ENCODE assay signal across 13 mouse cellular contexts in genomic region chr3:84002433-84003090, GRCm38 (mm10). TPM values are rescaled to one million over a fixed set of nuclear protein-coding genes. Genes with fewer than 3 reads are reported as not detected.
DNase-seq lines count a peak whose midpoint lies in the region; ATAC-seq and TF ChIP-seq lines count a peak whose summit lies in the region.
"Had no signal": no experiment of that assay in that cellular context is flagged by ENCODE, and none has a peak within 500 bp of the region (broad histone marks: within the 10 kb centered on the region; RNA-seq: fewer than 3 reads in every experiment).

No protein-coding gene starts in this region.

- TF ChIP-seq POLR2A in liver, adult 2 months (IDR thresholded peaks at IDR 0.05; ENCODE audit: extremely low read depth, insufficient read depth, low read length), result no peak

- H3K4me1 ChIP-seq in liver, adult 2 months (ENCODE audit: control insufficient read depth, insufficient read depth, low read length), result peaks cover 29% of the 10 kb centered on the region
- H3K4me1 ChIP-seq in ES-E14 (ENCODE audit: control insufficient read depth in 2 of 2, insufficient read depth in 2 of 2, low read length in 2 of 2, poor library complexity in 1 of 2), result peaks cover 2 to 9% of the 10 kb centered on the region in 2 experiments
- no peaks in the 10 kb centered on the region for H3K4me1 ChIP-seq in intestine, postnatal 0 days (replicated peaks; ENCODE audit: control insufficient read depth, insufficient read depth, low read length)
- peaks cover 6% of the 10 kb centered on the region; the same call in 1 of the 2 replicates for H3K4me1 ChIP-seq in stomach, embryonic 14.5 days (ENCODE audit: control insufficient read depth, insufficient read depth, low read length)

- H3K9ac ChIP-seq in liver, adult 2 months (ENCODE audit: low read depth, low read length), result no peak overlapping the region
- H3K9ac ChIP-seq in ES-E14 (ENCODE audit: insufficient read depth, low read depth, low read length, poor library complexity, severe bottlenecking), result no peak overlapping the region
- H3K9ac ChIP-seq in intestine, postnatal 0 days (ENCODE audit: low read depth, low read length), result no peak overlapping the region
- H3K9ac ChIP-seq in stomach, embryonic 14.5 days (replicated peaks; ENCODE audit: low read depth, low read length), result no peak overlapping the region
- H3K9ac ChIP-seq: heart, embryonic 15.5 days; hindbrain, embryonic 13.5 days; limb, embryonic 12.5 days had no signal

- in situ Hi-C loops in ES-E14 (cut with MboI; ENCODE audit: low sequenced_read_pairs in 2 of 2, unreplicated experiment in 2 of 2), result no loop called here

- H3K4me2 ChIP-seq in intestine, postnatal 0 days (replicated peaks; ENCODE audit: low read depth), result no peak overlapping the region
- H3K4me2 ChIP-seq in stomach, embryonic 14.5 days (replicated peaks; ENCODE audit: low read depth, low read length), result no peak overlapping the region
- H3K4me2 ChIP-seq: heart, embryonic 15.5 days; hindbrain, embryonic 13.5 days; limb, embryonic 12.5 days had no signal

- H3K79me2 ChIP-seq in liver, adult 2 months (ENCODE audit: control insufficient read depth, insufficient read depth, low read length), result peaks cover 11% of the 10 kb centered on the region; the same call in 1 of the 2 replicates

- H3K9me3 ChIP-seq in ES-E14 (ENCODE audit: control insufficient read depth, insufficient read depth, low read depth, low read length), result no peaks in the 10 kb centered on the region
- no peaks in the 10 kb centered on the region for H3K9me3 ChIP-seq in intestine, postnatal 0 days (ENCODE audit: control insufficient read depth)
- H3K9me3 ChIP-seq in stomach, embryonic 14.5 days (ENCODE audit: control insufficient read depth, low read depth, low read length), result no peaks in the 10 kb centered on the region
- H3K9me3 ChIP-seq: heart, embryonic 15.5 days; hindbrain, embryonic 13.5 days; limb, embryonic 12.5 days had no signal

- H3K4me3 ChIP-seq in liver, adult 2 months (ENCODE audit: insufficient read depth, low read depth, low read length), result no peak overlapping the region
- no peak overlapping the region for H3K4me3 ChIP-seq in ES-E14 (ENCODE audit: insufficient read depth in 1 of 2, low read depth in 1 of 2, low read length in 2 of 2, poor library complexity in 1 of 2, severe bottlenecking in 1 of 2)
- no peak overlapping the region for H3K4me3 ChIP-seq in intestine, postnatal 0 days (ENCODE audit: low read depth, low read length)
- no peak overlapping the region for H3K4me3 ChIP-seq in stomach, embryonic 14.5 days (ENCODE audit: low read depth, low read length)
- H3K4me3 ChIP-seq: heart, embryonic 15.5 days; hindbrain, embryonic 13.5 days; limb, embryonic 12.5 days had no signal

- ATAC-seq in intestine, postnatal 0 days, result no peak
- ATAC-seq in stomach, embryonic 14.5 days (ENCODE audit: insufficient number of reproducible peaks, insufficient read depth, low FRiP score, low read depth), result peak; percentile 54; the same call in 1 of the 2 replicates
- no peak for ATAC-seq in cerebellum, adult (ENCODE audit: insufficient number of reproducible peaks, low FRiP score, low TSS enrichment)

- no peaks in the 10 kb centered on the region for H3K27me3 ChIP-seq in liver, adult 2 months (ENCODE audit: control insufficient read depth, insufficient read depth, low read length)
- no peaks in the 10 kb centered on the region for H3K27me3 ChIP-seq in intestine, postnatal 0 days (replicated peaks; ENCODE audit: control insufficient read depth, insufficient read depth, low read length)
- H3K27me3 ChIP-seq in stomach, embryonic 14.5 days (ENCODE audit: control insufficient read depth, insufficient read depth, low read length), result no peaks in the 10 kb centered on the region
- H3K27me3 ChIP-seq: heart, embryonic 15.5 days; hindbrain, embryonic 13.5 days; limb, embryonic 12.5 days had no signal

- H3K36me3 ChIP-seq in liver, adult 2 months (ENCODE audit: control insufficient read depth, insufficient read depth, low read length), result no peaks in the 10 kb centered on the region
- no peaks in the 10 kb centered on the region for H3K36me3 ChIP-seq in ES-E14 (ENCODE audit: control insufficient read depth, insufficient read depth, low read length, poor library complexity, severe bottlenecking)
- H3K36me3 ChIP-seq in intestine, postnatal 0 days (ENCODE audit: control insufficient read depth, insufficient read depth), result no peaks in the 10 kb centered on the region
- no peaks in the 10 kb centered on the region for H3K36me3 ChIP-seq in stomach, embryonic 14.5 days (ENCODE audit: control insufficient read depth, insufficient read depth, low read length)
- H3K36me3 ChIP-seq: heart, embryonic 15.5 days; hindbrain, embryonic 13.5 days had no signal

- TF ChIP-seq CTCF in liver, adult 2 months (IDR thresholded peaks at IDR 0.05; ENCODE audit: low read depth, low read length), result no peak
- TF ChIP-seq CTCF in intestine, postnatal 0 days (IDR thresholded peaks at IDR 0.05; ENCODE audit: low read depth), result peak; percentile 16; the same call in 1 of the 2 replicates

- peak; percentile 89 for DNase-seq in liver, adult 2 months (ENCODE audit: extremely low read depth, low read depth, low spot score)
- DNase-seq in liver, result no peak
- DNase-seq in ES-E14 (ENCODE audit: low read depth, low spot score), result no peak
- DNase-seq in spleen, postnatal 4 days (ENCODE audit: low spot score in 2 of 2), result no peak
- DNase-seq in retina, embryonic 14.5 days (ENCODE audit: low spot score), result no peak
- DNase-seq: adrenal gland, postnatal 10 days; cerebellum, postnatal 36 days had no signal

- H3K27ac ChIP-seq in liver, adult 2 months (replicated peaks; ENCODE audit: insufficient read depth, low read depth, low read length), result peak overlapping the region; percentile 62
- peak overlapping the region; percentile 37; the same call in 1 of the 2 replicates for H3K27ac ChIP-seq in ES-E14 (ENCODE audit: insufficient read depth, low read depth, low read length, poor library complexity, severe bottlenecking)
- no peak overlapping the region for H3K27ac ChIP-seq in intestine, postnatal 0 days (ENCODE audit: low read depth, low read length)
- H3K27ac ChIP-seq in stomach, embryonic 14.5 days (ENCODE audit: low read length), result no peak overlapping the region
- H3K27ac ChIP-seq: heart, embryonic 15.5 days; hindbrain, embryonic 13.5 days; limb, embryonic 12.5 days had no signal

- 19% methylated on average over 6 of the region's 6 CpGs for whole genome bisulfite sequencing in liver, adult 2 months
- 69% methylated on average over 6 of the region's 6 CpGs for WGBS in intestine, postnatal 0 days
- WGBS in stomach, embryonic 14.5 days, result 65% methylated on average over 6 of the region's 6 CpGs

TF ChIP-seq in ES-E14, 5 proteins besides CTCF, POLR2A, EP300 and RAD21:
- TF ChIP-seq HCFC1 (IDR thresholded peaks at IDR 0.05; ENCODE audit: borderline replicate concordance, insufficient read depth, low read length) (no peak), ZC3H11A (IDR thresholded peaks at IDR 0.05; ENCODE audit: borderline replicate concordance, low read depth, low read length) (no peak), ZNF384 (IDR thresholded peaks at IDR 0.05; ENCODE audit: low read depth, low read length) (no peak), CHD2 (IDR thresholded peaks at IDR 0.05; ENCODE audit: low read depth, low read length) (no peak), MAFK (IDR thresholded peaks at IDR 0.05; ENCODE audit: insufficient read depth, low read depth, low read length) (no peak)

RNA-seq across cellular contexts. Expression of gene Tmem131l, which starts 37.4 kb away (rescaled TPM):
- total RNA-seq in liver, adult 2 months (2014; rRNA removed), result 21.1 and 24.9 TPM in 2 replicates
- 10.7 and 15.3 TPM in 2 replicates for polyA plus RNA-seq in liver, adult 2 months (2012; rRNA removed)
- 31.5 and 49.3 TPM in 2 replicates for total RNA-seq in ES-E14 (2012; rRNA removed)
- 7.5 and 9.6 TPM in 2 replicates for polyA plus RNA-seq in intestine, postnatal 0 days (2015; fragmentation: Nextera tagmentation; extraction: Ambion mirVana)
- polyA plus RNA-seq in stomach, embryonic 14.5 days (2014; fragmentation: Nextera tagmentation; extraction: Ambion mirVana), result 65.2 and 74.6 TPM in 2 replicates

Comparison
In these comparisons a context has a peak if more than half of its experiments do, and no peak if none do; other contexts are left out.
1. H3K27ac ChIP-seq: peak in liver, adult 2 months (single experiment) and ES-E14 (single experiment); none in intestine, postnatal 0 days (single experiment) and stomach, embryonic 14.5 days (single experiment).